Mouse (Mus musculus) C2C12 (cell line): ENCODE results near the gene Setx. TPM values are rescaled to one million over a fixed set of nuclear protein-coding genes. Genes with fewer than 3 reads are reported as not detected.

ENCODE experiments used
- H3K27me3 ChIP-seq: one replicate; pipeline ENCODE4 v1.6.1; 2011; ENCODE audit not compliant: control insufficient read depth, insufficient read depth, insufficient read length
- H3K36me3 ChIP-seq: one replicate; pipeline ENCODE4 v1.6.1; 2011; ENCODE audit not compliant: control insufficient read depth, insufficient read depth
- H3K4me3 ChIP-seq: one replicate; pipeline ENCODE4 v1.5.1; 2011; ENCODE audit warnings: mild to moderate bottlenecking, control low read depth; ENCODE audit not compliant: poor library complexity, insufficient read depth, severe bottlenecking
- H3K79me2 ChIP-seq: one replicate; pipeline ENCODE4 v1.6.1; 2011; ENCODE audit not compliant: control insufficient read depth, insufficient read depth
- H3K79me3 ChIP-seq: one replicate; pipeline ENCODE4 v1.6.1; 2011; ENCODE audit warnings: low read depth, control low read depth
- H3ac ChIP-seq: one replicate; pipeline ENCODE3; 2011; ENCODE audit warnings: low read depth; ENCODE audit not compliant: control insufficient read depth, insufficient read length
- CEBPB ChIP-seq: IDR thresholded peaks from one replicate; pipeline ENCODE4 v1.6.1; 2011; ENCODE audit warnings: low read depth, mild to moderate bottlenecking, control low read depth, moderate library complexity
- CTCF ChIP-seq: IDR thresholded peaks from one replicate; pipeline ENCODE4 v1.5.1; 2011; ENCODE audit not compliant: control insufficient read depth, insufficient read depth, insufficient read length
- FOSL1 ChIP-seq: IDR thresholded peaks from one replicate; pipeline ENCODE4 v1.8.0; 2011; ENCODE audit warnings: mild to moderate bottlenecking, low read length; ENCODE audit not compliant: poor library complexity, insufficient read depth, severe bottlenecking
- MAX ChIP-seq: IDR thresholded peaks from one replicate; pipeline ENCODE4 v1.6.1; 2011; ENCODE audit warnings: mild to moderate bottlenecking, control low read depth
- MYOD1 ChIP-seq: IDR thresholded peaks from one replicate; pipeline ENCODE4 v1.6.1; 2011; ENCODE audit warnings: low read depth; ENCODE audit not compliant: control insufficient read depth, insufficient read length
- MYOG ChIP-seq: IDR thresholded peaks from one replicate; pipeline ENCODE4 v1.6.1; 2011; ENCODE audit not compliant: control insufficient read depth, insufficient read length; ENCODE audit errors: extremely low read depth
- USF1 ChIP-seq: IDR thresholded peaks from one replicate; pipeline ENCODE4 v1.6.1; 2011; ENCODE audit warnings: low read depth, mild to moderate bottlenecking, control low read depth, moderate library complexity
- long read RNA-seq, 2 experiments: library from polyadenylated mRNA; unstranded; transcript quantifications; one replicate each; pipeline ENCODE4 v2.0.0; 2019 to 2020
- polyA plus RNA-seq: library from polyadenylated mRNA; unstranded; fragments of >200 nt; fragmentation: generic; extraction: Trizol; gene quantifications from one replicate; pipeline ENCODE4 v1.2.1, GENCODE M21; 2012; ENCODE audit warnings: missing spikeins

Gene Setx
- 4.7 TPM for polyA plus RNA-seq
- long read RNA-seq, experiment 1, partial matches to known transcripts: 5 of 8 reads
- long read RNA-seq, experiment 1, other reads (novel, unspliced or antisense): 3 of 8 reads
- long read RNA-seq, experiment 2, partial matches to known transcripts: 26 of 30 reads
- long read RNA-seq, experiment 2, other reads (novel, unspliced or antisense): 4 of 30 reads

DNA sequence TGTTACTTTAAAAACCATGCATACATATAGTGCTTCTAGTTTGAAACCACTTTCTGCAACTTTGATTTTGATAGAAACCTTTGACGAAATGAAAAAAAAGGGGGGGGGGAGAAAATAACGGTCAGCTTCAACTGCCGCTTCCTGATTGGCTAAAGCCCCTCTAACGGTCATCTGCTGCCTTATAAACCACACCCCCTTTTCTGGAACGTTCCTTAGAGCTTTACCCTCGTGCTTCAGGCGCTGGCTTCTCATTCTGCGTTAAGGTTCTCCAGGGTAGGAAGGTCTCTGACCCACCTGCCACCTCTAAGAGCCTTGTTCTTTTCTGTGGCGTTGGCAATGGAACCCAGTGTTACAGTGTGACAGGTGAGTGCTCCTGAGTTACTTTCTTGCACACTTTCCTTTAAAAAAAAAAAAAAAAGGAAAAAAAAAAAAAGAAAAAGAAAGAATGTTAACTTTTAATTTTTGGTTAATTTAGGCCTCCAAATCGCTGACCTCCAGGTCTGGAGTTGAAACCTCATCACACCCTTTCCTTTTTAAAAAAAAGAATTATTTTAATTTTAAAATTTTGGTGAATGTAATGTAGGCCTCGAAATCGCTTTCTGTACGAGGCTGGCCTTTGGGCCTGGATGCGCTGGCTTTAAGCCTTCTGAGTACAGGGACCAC lies at the start of gene Setx:
Gene Setx (plus strand): TSS at position 275 of the 663 bp plus-strand sequence.
- Histone ChIP-seq H3K79me3 (peaks cover 21% of the 10 kb centered on the region), H3K36me3 (peaks cover 13% of the 10 kb centered on the region), H3ac (peak within 1 kb of the TSS; percentile 81), H3K4me3 (peak within 1 kb of the TSS; percentile 72), H3K27me3 (no peaks in the 10 kb centered on the region), H3K79me2 (peaks cover 26% of the 10 kb centered on the region)
- TF ChIP-seq MAX (no peak), CEBPB (no peak), FOSL1 (no peak), MYOD1 (no peak), MYOG (no peak), CTCF (no peak), USF1 (no peak)

DNA sequence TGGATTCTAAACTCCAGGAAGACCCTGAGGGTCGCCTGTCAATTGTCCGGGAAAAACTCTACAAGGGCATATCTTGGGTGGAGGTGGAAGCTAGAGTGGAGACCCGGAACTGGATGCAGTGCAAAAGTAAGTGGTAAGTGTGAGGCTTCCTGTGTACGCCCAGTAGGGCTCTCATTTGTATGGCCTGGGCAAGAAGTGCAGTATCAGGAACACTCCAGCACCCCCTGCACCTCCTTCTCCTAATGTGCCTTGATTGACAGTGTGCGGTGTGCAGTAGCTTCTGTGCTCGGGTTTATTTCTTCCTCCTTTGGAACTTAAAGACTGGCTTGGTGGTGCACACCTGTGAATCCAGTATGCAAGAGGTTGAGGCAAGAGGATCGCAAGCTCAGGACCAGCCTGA lies 49.3 kb upstream of the Setx start:
- no peaks in the 10 kb centered on the region for H3K79me3 ChIP-seq
- no peak overlapping the region for H3ac ChIP-seq
- H3K36me3 ChIP-seq: peaks cover 75% of the 10 kb centered on the region
- TF ChIP-seq MYOG (no peak), MYOD1 (no peak), CTCF (no peak), MAX (no peak), FOSL1 (no peak), CEBPB (no peak), USF1 (no peak)
- H3K4me3 ChIP-seq: no peak overlapping the region
- no peaks in the 10 kb centered on the region for H3K79me2 ChIP-seq
- no peaks in the 10 kb centered on the region for H3K27me3 ChIP-seq

DNA sequence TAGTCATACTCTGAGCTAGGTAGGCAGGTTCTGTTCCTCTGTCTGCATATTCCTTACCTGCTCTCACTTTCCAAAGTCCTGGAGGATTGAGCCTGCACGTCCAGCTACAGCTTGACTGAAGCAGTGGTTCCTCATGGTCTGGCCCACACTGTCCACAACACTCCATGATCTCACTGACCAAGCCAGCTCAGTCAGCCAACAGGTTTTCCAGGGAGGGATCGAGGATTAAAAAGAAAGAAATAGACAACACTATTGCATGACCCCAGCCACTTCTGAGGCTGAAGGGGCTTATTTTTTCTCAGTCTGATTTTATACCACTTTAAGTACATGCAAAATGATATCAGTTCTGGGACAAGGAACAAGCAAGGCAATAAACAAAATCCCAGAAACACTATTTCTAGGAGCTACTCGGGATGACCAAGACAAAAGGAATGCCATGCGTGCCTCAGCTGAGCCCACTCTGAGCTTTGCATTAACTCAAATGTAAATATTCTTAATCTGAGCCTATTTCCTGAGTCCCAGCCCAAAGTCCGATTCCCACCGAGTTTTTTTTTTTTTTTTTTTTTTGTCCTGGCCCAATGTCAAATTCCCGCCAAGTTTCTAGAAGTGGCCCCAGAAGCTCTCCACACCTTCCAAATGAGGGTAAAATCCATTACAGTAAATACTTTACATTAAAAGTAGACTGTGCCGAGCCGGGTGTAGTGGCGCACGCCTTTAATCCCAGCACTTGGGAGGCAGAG lies 48.5 kb upstream of the Setx start:
- no peak overlapping the region for H3K4me3 ChIP-seq
- peaks cover 76% of the 10 kb centered on the region for H3K36me3 ChIP-seq
- no peak for TF ChIP-seq FOSL1
- no peak for TF ChIP-seq MAX
- TF ChIP-seq USF1: no peak
- no peak for TF ChIP-seq CTCF
- no peak for TF ChIP-seq MYOG
- no peak for TF ChIP-seq CEBPB
- no peak for TF ChIP-seq MYOD1

DNA sequence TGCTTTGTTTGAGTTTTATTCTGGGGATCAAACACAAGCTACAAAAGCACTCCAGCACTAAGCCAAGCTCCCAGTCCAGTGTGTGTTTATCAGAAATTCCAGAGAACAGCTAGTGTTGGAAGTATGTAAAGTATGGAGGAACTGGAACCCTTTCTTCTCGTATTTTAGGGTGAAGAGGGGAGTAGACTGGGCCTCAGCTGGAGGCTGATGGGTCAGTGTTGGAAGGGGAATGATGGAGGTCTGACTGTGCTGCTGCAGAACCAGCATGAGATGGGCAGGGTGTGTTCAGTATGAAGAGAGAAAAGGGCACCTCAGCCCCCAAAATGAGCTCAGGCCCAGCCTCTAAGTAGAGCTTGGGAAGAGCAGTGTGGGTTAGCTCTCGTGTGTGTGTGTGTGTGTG lies 47.8 kb upstream of the Setx start:
- no peaks in the 10 kb centered on the region for H3K79me2 ChIP-seq
- H3K36me3 ChIP-seq: peaks cover 76% of the 10 kb centered on the region
- no peak overlapping the region for H3K4me3 ChIP-seq
- no peak overlapping the region for H3ac ChIP-seq
- H3K27me3 ChIP-seq: no peaks in the 10 kb centered on the region
- H3K79me3 ChIP-seq: no peaks in the 10 kb centered on the region
- TF ChIP-seq MYOG (no peak), MAX (no peak), USF1 (no peak), CTCF (no peak), CEBPB (no peak), FOSL1 (no peak), MYOD1 (no peak)

More for the DNA sequence above, 48.5 kb upstream of the Setx start:
- H3ac ChIP-seq: no peak overlapping the region
- H3K79me3 ChIP-seq: no peaks in the 10 kb centered on the region
- no peaks in the 10 kb centered on the region for H3K79me2 ChIP-seq
- no peaks in the 10 kb centered on the region for H3K27me3 ChIP-seq

DNA sequence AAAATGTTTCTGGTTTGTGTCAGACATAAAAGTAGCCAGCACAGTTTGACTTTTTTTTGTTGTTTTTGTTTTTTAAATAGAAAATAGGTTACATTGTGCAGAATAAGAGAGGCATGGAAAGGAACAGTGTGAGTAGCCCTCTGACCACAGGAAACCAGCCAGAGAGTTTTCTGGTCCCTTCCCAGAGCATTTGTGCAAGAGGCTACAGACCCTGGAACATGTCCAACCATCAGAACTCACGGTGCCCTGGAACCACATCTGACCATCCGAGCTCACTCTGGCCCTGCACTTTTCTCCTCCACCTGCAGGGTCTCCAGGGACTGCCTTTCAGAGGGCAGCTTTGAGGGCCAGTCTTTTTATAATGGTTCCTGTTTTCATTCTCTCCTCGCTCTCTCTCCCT lies 42.0 kb upstream of the Setx start:
- TF ChIP-seq FOSL1 (no peak), MYOD1 (no peak), MAX (no peak), CEBPB (no peak), USF1 (no peak), CTCF (no peak), MYOG (no peak)
- Histone ChIP-seq H3K79me3 (no peaks in the 10 kb centered on the region), H3K27me3 (no peaks in the 10 kb centered on the region), H3K4me3 (no peak overlapping the region), H3ac (no peak overlapping the region), H3K79me2 (no peaks in the 10 kb centered on the region), H3K36me3 (peaks cover 85% of the 10 kb centered on the region)
